Mouse (Mus musculus) forebrain, postnatal 0 days (tissue): Measurements from ENCODE around the gene Gfpt2. TPM values are rescaled to one million over a fixed set of nuclear protein-coding genes. Genes with fewer than 3 reads are reported as not detected.
"Not testable (repeated sequence)": the region's sequence is repeated elsewhere in the genome, so short reads cannot be mapped to it uniquely, and the experiment has no call there.

Experiments used
- ATAC-seq: fragments of 200-750 bp; cut with Nextera tagmentation; 2 replicates; pipeline ENCODE4 v1.8.0; 2017; ENCODE audit warnings: mild to moderate bottlenecking, moderate library complexity
- DNase-seq: peaks from one replicate; pipeline ENCODE4 v3.0.0-alpha.2; 2015
- H3K27ac ChIP-seq: fragments of 300-500 bp; sonication (generic); 2 replicates; pipeline ENCODE4 v1.5.1; 2014; ENCODE audit warnings: low read depth, mild to moderate bottlenecking, antibody characterized with exemption, low read length, moderate library complexity, mixed read lengths
- H3K27me3 ChIP-seq: fragments of 300-500 bp; sonication (generic); 2 replicates; pipeline ENCODE4 v1.6.1; 2014; ENCODE audit warnings: mild to moderate bottlenecking, low read length, mixed read lengths; ENCODE audit not compliant: insufficient read depth
- H3K36me3 ChIP-seq: fragments of 300-500 bp; sonication (generic); 2 replicates; pipeline ENCODE4 v1.6.1; 2014; ENCODE audit warnings: mild to moderate bottlenecking, moderate library complexity; ENCODE audit not compliant: insufficient read depth
- H3K4me1 ChIP-seq: fragments of 300-500 bp; sonication (generic); 2 replicates; pipeline ENCODE4 v1.6.1; 2014; ENCODE audit warnings: antibody characterized with exemption; ENCODE audit not compliant: insufficient read depth
- H3K4me2 ChIP-seq: fragments of 300-500 bp; sonication (generic); 2 replicates; pipeline ENCODE4 v1.6.1; 2014; ENCODE audit warnings: low read depth, mild to moderate bottlenecking, moderate library complexity
- H3K4me3 ChIP-seq: fragments of 300-500 bp; sonication (generic); 2 replicates; pipeline ENCODE4 v1.5.1; 2014; ENCODE audit warnings: low read depth, low read length, mixed read lengths
- H3K9ac ChIP-seq: fragments of 300-500 bp; sonication (generic); 2 replicates; pipeline ENCODE4 v1.6.1; 2014; ENCODE audit warnings: mild to moderate bottlenecking
- H3K9me3 ChIP-seq: fragments of 300-500 bp; sonication (generic); 2 replicates; pipeline ENCODE4 v1.6.1; 2016; ENCODE audit warnings: low read length
- CTCF ChIP-seq: sonication (generic); IDR thresholded peaks from 2 replicates; pipeline ENCODE4 v1.5.1; 2016; ENCODE audit warnings: antibody characterized with exemption, control low read depth, low read depth
- WGBS: fragments of 180-500 bp; shearing (Covaris S2); extraction: QIAGEN DNeasy Blood & Tissue Kit; methylation state at CpG from one replicate; pipeline ENCODE4 v1.1.7; 2014; 5-methylcytosine and 5-hydroxymethylcytosine counted together
- polyA plus RNA-seq: library from polyadenylated mRNA; unstranded; fragments of >200 nt; fragmentation: Nextera tagmentation; extraction: Ambion mirVana; gene quantifications from 2 replicates; pipeline ENCODE4 v1.2.1, GENCODE M21; 2015
- total RNA-seq: library from RNA; depleted of rRNA; stranded (reverse); fragments of >200 nt; gene quantifications from 2 replicates; pipeline ENCODE4 v1.2.3, GENCODE M21; 2014

The Gfpt2 gene
- total and polyA plus RNA-seq, 2 experiments from 2014 or later: 5.5 to 7.4 TPM

- TF ChIP-seq CTCF: no peak
These were observed 30.4 kb upstream of the Gfpt2 start for GRCm38 (mm10) chr11:49763555-49763954.

GRCm38 (mm10) chr11:49764023-49764422, 30.0 kb upstream of the Gfpt2 start:
- H3K4me2 ChIP-seq: no peak overlapping the region
- no peak overlapping the region for H3K27ac ChIP-seq
- H3K27me3 ChIP-seq: no peaks in the 10 kb centered on the region
- 56% methylated on average over 4 of the region's 4 CpGs for WGBS
- no peak overlapping the region for H3K9ac ChIP-seq
- ATAC-seq (no peak), DNase-seq (no peak)
- no peak for TF ChIP-seq CTCF
- H3K36me3 ChIP-seq: no peaks in the 10 kb centered on the region
- no peaks in the 10 kb centered on the region for H3K9me3 ChIP-seq
- H3K4me1 ChIP-seq: no peaks in the 10 kb centered on the region
- no peak overlapping the region for H3K4me3 ChIP-seq

More at GRCm38 (mm10) chr11:49763555-49763954, 30.4 kb upstream of the Gfpt2 start:
- no peak for DNase-seq
- no peak overlapping the region for H3K4me3 ChIP-seq
- H3K27me3 ChIP-seq: no peaks in the 10 kb centered on the region
- H3K27ac ChIP-seq: no peak overlapping the region
- no peaks in the 10 kb centered on the region for H3K4me1 ChIP-seq
- no peak for ATAC-seq
- no peak overlapping the region for H3K4me2 ChIP-seq
- H3K36me3 ChIP-seq: no peaks in the 10 kb centered on the region
- no peak overlapping the region for H3K9ac ChIP-seq
- H3K9me3 ChIP-seq: no peaks in the 10 kb centered on the region

GRCm38 (mm10) chr11:49764639-49765299, 29.2 kb upstream of the Gfpt2 start:
- no peaks in the 10 kb centered on the region for H3K4me1 ChIP-seq
- no peak for TF ChIP-seq CTCF
- peak; percentile 18 for DNase-seq
- WGBS: 28% methylated on average over 8 of the region's 8 CpGs
- H3K9ac ChIP-seq: no peak overlapping the region
- no peaks in the 10 kb centered on the region for H3K36me3 ChIP-seq
- ATAC-seq: peak; percentile 88
- H3K27me3 ChIP-seq: no peaks in the 10 kb centered on the region
- H3K4me2 ChIP-seq: no peak overlapping the region
- no peak overlapping the region for H3K4me3 ChIP-seq
- H3K27ac ChIP-seq: no peak overlapping the region
- H3K9me3 ChIP-seq: no peaks in the 10 kb centered on the region

- no peak overlapping the region for H3K4me2 ChIP-seq
- no peak for TF ChIP-seq CTCF
- H3K27me3 ChIP-seq: no peaks in the 10 kb centered on the region
- no peak overlapping the region for H3K9ac ChIP-seq
- ATAC-seq (no peak), DNase-seq (no peak)
- no peaks in the 10 kb centered on the region for H3K4me1 ChIP-seq
- no peak overlapping the region for H3K27ac ChIP-seq
- H3K36me3 ChIP-seq: no peaks in the 10 kb centered on the region
- no peak overlapping the region for H3K4me3 ChIP-seq
- 90% methylated on average over 3 of the region's 3 CpGs for WGBS
- no peaks in the 10 kb centered on the region for H3K9me3 ChIP-seq
These were observed 28.4 kb upstream of the Gfpt2 start for GRCm38 (mm10) chr11:49765377-49766136.

GRCm38 (mm10) chr11:49766137-49766411, 27.9 kb upstream of the Gfpt2 start:
- Histone ChIP-seq H3K27me3 (no peaks in the 10 kb centered on the region), H3K27ac (no peak overlapping the region), H3K4me2 (no peak overlapping the region), H3K9ac (no peak overlapping the region), H3K36me3 (no peaks in the 10 kb centered on the region), H3K4me3 (no peak overlapping the region), H3K9me3 (no peaks in the 10 kb centered on the region), H3K4me1 (no peaks in the 10 kb centered on the region)
- no peak for TF ChIP-seq CTCF
- WGBS: 89% methylated on average over 2 of the region's 2 CpGs
- DNase-seq: no peak
- no peak for ATAC-seq

- H3K27me3 ChIP-seq, H3K27ac ChIP-seq, H3K9me3 ChIP-seq, H3K4me1 ChIP-seq, H3K36me3 ChIP-seq, H3K4me3 ChIP-seq, H3K4me2 ChIP-seq, ATAC-seq, H3K9ac ChIP-seq, DNase-seq: not testable (repeated sequence)
- WGBS: 99% methylated on average over 4 of the region's 6 CpGs
These were observed 26.5 kb upstream of the Gfpt2 start for GRCm38 (mm10) chr11:49767497-49767896.

GRCm38 (mm10) chr11:49768781-49769180, 25.2 kb upstream of the Gfpt2 start:
- Histone ChIP-seq H3K4me3 (no peak overlapping the region), H3K4me1 (no peaks in the 10 kb centered on the region), H3K9ac (no peak overlapping the region), H3K9me3 (no peaks in the 10 kb centered on the region), H3K4me2 (no peak overlapping the region), H3K36me3 (no peaks in the 10 kb centered on the region), H3K27me3 (no peaks in the 10 kb centered on the region), H3K27ac (no peak overlapping the region)
- ATAC-seq (no peak), DNase-seq (no peak)
- TF ChIP-seq CTCF: no peak
- whole genome bisulfite sequencing: 93% methylated on average over 5 of the region's 5 CpGs
